Mouse (Mus musculus) myocyte (in vitro differentiated cells): ENCODE measurements around the gene Nrip2. TPM values are rescaled to one million over a fixed set of nuclear protein-coding genes. Genes with fewer than 3 reads are reported as not detected.
"Not testable (repeated sequence)": the region's sequence is repeated elsewhere in the genome, so short reads cannot be mapped to it uniquely, and the experiment has no call there.

ENCODE experiments used
- H3K27me3 ChIP-seq: one replicate; pipeline ENCODE4 v1.6.1; 2011; ENCODE audit not compliant: control insufficient read depth, insufficient read depth, insufficient read length
- H3K36me3 ChIP-seq: one replicate; pipeline ENCODE4 v1.6.1; 2011; ENCODE audit not compliant: control insufficient read depth, insufficient read depth
- H3K4me2 ChIP-seq: one replicate; pipeline ENCODE4 v1.6.1; 2011; ENCODE audit warnings: low read depth, control low read depth
- H3K4me3 ChIP-seq: one replicate; pipeline ENCODE4 v1.5.1; 2011; ENCODE audit warnings: mild to moderate bottlenecking, control low read depth, moderate library complexity
- H3K79me2 ChIP-seq: one replicate; pipeline ENCODE4 v1.6.1; 2011; ENCODE audit not compliant: control insufficient read depth, insufficient read depth
- H3ac ChIP-seq: one replicate; pipeline ENCODE4 v1.6.1; 2011; ENCODE audit not compliant: control insufficient read depth, insufficient read length
- CEBPB ChIP-seq: IDR thresholded peaks from 2 replicates; pipeline ENCODE4 v1.6.1; 2011; ENCODE audit warnings: mild to moderate bottlenecking, moderate library complexity; ENCODE audit not compliant: poor library complexity, insufficient read depth, severe bottlenecking
- E2F4 ChIP-seq: IDR thresholded peaks from one replicate; pipeline ENCODE4 v1.6.1; 2011; ENCODE audit warnings: mild to moderate bottlenecking, control low read depth, moderate library complexity; ENCODE audit not compliant: insufficient read depth
- MAX ChIP-seq: IDR thresholded peaks from one replicate; pipeline ENCODE4 v1.6.1; 2011; ENCODE audit warnings: low read depth, mild to moderate bottlenecking, control low read depth
- MYOD1 ChIP-seq, 3 experiments: IDR thresholded peaks; one replicate each; pipeline ENCODE4 v1.6.1; 2011; ENCODE audit warnings: control low read depth in 2 of 3, low read depth in 2 of 3, mild to moderate bottlenecking in 2 of 3, moderate library complexity in 1 of 3; ENCODE audit not compliant: insufficient read length in 2 of 3, control insufficient read depth in 1 of 3
- MYOG ChIP-seq, 3 experiments: IDR thresholded peaks; one replicate each; pipeline ENCODE4 v1.6.1; 2011; ENCODE audit warnings: control low read depth in 2 of 3, low read depth in 2 of 3, mild to moderate bottlenecking in 2 of 3; ENCODE audit not compliant: insufficient read length in 2 of 3, control insufficient read depth in 1 of 3, insufficient read depth in 1 of 3
- POLR2A ChIP-seq: IDR thresholded peaks from one replicate; pipeline ENCODE4 v1.6.1; 2011; ENCODE audit warnings: low read depth, mild to moderate bottlenecking, control low read depth, moderate library complexity; ENCODE audit not compliant: insufficient read length
- POLR2AphosphoS2 ChIP-seq: IDR thresholded peaks from one replicate; pipeline ENCODE4 v1.6.1; 2011; ENCODE audit warnings: low read depth, control low read depth; ENCODE audit not compliant: insufficient read length
- REST ChIP-seq: IDR thresholded peaks from one replicate; pipeline ENCODE4 v1.6.1; 2011; ENCODE audit warnings: mild to moderate bottlenecking, control low read depth, moderate library complexity; ENCODE audit not compliant: insufficient read depth, insufficient read length
- SRF ChIP-seq: IDR thresholded peaks from one replicate; pipeline ENCODE4 v1.6.1; 2011; ENCODE audit warnings: low read depth; ENCODE audit not compliant: control insufficient read depth, insufficient read length
- TCF12 ChIP-seq: IDR thresholded peaks from one replicate; pipeline ENCODE4 v1.6.1; 2011; ENCODE audit warnings: mild to moderate bottlenecking, control low read depth; ENCODE audit not compliant: poor library complexity, insufficient read depth, severe bottlenecking
- TCF3 ChIP-seq: IDR thresholded peaks from one replicate; pipeline ENCODE4 v1.6.1; 2011; ENCODE audit warnings: low read depth, control low read depth; ENCODE audit not compliant: insufficient read length
- USF1 ChIP-seq: IDR thresholded peaks from one replicate; pipeline ENCODE4 v1.6.1; 2011; ENCODE audit warnings: low read depth, mild to moderate bottlenecking, control low read depth, moderate library complexity
- polyA plus RNA-seq: library from polyadenylated mRNA; unstranded; fragments of >200 nt; fragmentation: generic; extraction: Trizol; gene quantifications from one replicate; pipeline ENCODE4 v1.2.1, GENCODE M21; 2012; ENCODE audit warnings: missing spikeins

Nrip2 gene
- polyA plus RNA-seq, 1 experiment = 1.1 TPM

DNA sequence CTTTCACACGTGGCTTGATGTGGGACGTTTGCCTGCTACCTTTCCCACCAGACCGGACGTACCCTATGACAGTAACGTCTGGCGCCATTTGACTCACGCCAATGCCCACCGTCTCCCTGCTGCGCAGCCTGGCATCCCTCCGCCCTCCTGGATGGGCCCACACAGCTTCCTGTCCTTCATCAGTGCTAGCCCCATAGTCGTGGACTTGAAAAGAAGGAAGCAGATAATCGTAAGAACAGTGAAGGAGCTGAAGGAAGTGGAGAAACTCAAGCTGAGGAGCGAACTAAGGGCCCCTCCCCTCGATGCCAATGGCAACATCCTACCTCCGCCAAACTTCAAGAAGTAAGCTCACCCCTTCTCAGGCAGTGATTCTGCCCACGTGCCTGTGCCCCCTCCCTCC is 19.5 kb upstream of the Nrip2 start:
- Histone ChIP-seq H3K36me3 (no peaks in the 10 kb centered on the region), H3K4me2 (no peak overlapping the region), H3K79me2 (no peaks in the 10 kb centered on the region), H3K4me3 (no peak overlapping the region), H3K27me3 (no peaks in the 10 kb centered on the region), H3ac (no peak overlapping the region)
- TF ChIP-seq REST = no peak
- TF ChIP-seq TCF3 = no peak
- TF ChIP-seq E2F4 = no peak
- no peak for TF ChIP-seq CEBPB
- no peak for TF ChIP-seq USF1

DNA sequence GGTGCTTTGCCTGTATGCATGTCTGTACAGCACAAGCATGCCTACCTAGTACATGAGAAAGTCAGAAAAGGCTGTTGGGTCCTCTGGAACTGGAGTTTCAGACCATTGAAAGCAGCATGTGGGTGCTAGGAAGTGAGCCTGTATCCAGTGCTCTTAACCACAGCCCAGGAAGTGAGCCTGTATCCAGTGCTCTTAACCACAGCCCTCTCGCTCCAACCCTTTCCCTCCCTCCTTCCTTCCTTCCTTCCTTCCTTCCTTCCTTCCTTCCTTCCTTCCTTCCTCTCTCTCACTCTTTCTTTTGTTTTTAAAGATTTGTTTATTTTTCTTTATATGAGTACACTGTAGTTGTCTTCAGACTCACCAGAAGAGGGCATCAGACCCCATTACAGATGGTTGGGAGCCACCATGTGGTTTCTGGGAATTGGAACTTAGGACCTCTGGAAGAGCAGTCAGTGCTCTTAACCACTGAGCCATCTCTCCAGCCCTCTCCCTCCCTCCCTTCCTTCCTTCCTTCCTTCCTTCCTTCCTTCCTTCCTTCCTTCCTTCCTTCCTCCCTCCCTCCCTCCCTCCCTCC is 18.4 kb upstream of the Nrip2 start:
- H3K36me3 ChIP-seq, H3K79me2 ChIP-seq, H3K4me3 ChIP-seq, H3K27me3 ChIP-seq, H3ac ChIP-seq, H3K4me2 ChIP-seq: not testable (repeated sequence)

DNA sequence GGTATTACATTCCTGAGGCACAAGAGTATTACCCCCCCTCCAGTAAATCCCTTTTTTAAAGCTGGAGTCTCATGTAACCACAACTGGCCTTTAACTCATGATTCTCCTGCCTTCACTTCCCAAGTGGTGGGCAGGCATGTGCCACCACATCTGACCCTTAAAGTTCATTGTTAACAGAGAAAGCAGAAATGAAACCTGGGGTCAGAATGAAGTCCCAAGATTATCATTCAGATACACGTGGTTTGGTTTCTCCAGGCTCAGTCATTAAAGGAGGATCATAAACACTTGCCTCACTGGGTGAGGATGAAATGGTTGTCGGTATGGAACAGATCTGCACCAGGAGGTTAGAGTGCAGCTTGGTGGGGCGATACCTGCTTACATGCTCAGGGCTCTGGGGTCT is 17.8 kb upstream of the Nrip2 start:
- TF ChIP-seq TCF12 (no peak), POLR2AphosphoS2 (no peak), MYOD1 (IDR thresholded peaks at IDR 0.05; ENCODE audit: control insufficient read depth in 1 of 3, insufficient read length in 2 of 3, low read depth in 2 of 3) (no peak), POLR2A (no peak), MYOG (IDR thresholded peaks at IDR 0.05; ENCODE audit: control insufficient read depth in 1 of 3, insufficient read depth in 1 of 3, insufficient read length in 2 of 3, low read depth in 2 of 3) (no peak), USF1 (no peak), SRF (no peak), TCF3 (no peak), REST (no peak), E2F4 (no peak), CEBPB (no peak), MAX (no peak)
- Histone ChIP-seq H3K36me3 (no peaks in the 10 kb centered on the region), H3ac (no peak overlapping the region), H3K79me2 (no peaks in the 10 kb centered on the region), H3K4me3 (no peak overlapping the region), H3K27me3 (no peaks in the 10 kb centered on the region), H3K4me2 (no peak overlapping the region)

DNA sequence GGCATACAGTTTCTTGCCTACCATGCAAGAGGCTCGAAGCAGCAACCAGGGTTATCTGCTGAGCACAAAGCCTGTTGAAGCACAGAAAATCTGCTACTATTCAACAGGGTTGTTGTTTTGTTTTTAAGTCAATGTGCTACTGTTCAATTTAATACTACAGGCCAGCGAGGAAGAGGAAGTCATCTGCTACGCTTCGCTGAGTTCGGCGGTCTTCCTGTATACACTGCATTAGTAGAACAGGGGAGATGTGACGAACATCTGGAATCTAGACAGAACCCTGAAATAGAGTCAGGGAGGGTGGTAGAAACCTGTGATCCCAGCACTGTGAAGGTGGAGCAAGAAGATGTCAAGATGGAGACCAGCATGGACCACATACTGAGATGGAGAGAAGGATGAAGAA is 15.3 kb upstream of the Nrip2 start:
- TF ChIP-seq MYOD1 (IDR thresholded peaks at IDR 0.05; ENCODE audit: control insufficient read depth in 1 of 3, insufficient read length in 2 of 3, low read depth in 2 of 3) (no peak), E2F4 (no peak), TCF12 (no peak), USF1 (no peak), POLR2AphosphoS2 (no peak), CEBPB (no peak), TCF3 (no peak), MYOG (IDR thresholded peaks at IDR 0.05; ENCODE audit: control insufficient read depth in 1 of 3, insufficient read depth in 1 of 3, insufficient read length in 2 of 3, low read depth in 2 of 3) (no peak), MAX (no peak), POLR2A (no peak), REST (no peak), SRF (no peak)
- H3K4me2 ChIP-seq = no peak overlapping the region
- no peak overlapping the region for H3ac ChIP-seq
- H3K27me3 ChIP-seq = no peaks in the 10 kb centered on the region
- no peaks in the 10 kb centered on the region for H3K79me2 ChIP-seq
- no peaks in the 10 kb centered on the region for H3K36me3 ChIP-seq
- H3K4me3 ChIP-seq = no peak overlapping the region

DNA sequence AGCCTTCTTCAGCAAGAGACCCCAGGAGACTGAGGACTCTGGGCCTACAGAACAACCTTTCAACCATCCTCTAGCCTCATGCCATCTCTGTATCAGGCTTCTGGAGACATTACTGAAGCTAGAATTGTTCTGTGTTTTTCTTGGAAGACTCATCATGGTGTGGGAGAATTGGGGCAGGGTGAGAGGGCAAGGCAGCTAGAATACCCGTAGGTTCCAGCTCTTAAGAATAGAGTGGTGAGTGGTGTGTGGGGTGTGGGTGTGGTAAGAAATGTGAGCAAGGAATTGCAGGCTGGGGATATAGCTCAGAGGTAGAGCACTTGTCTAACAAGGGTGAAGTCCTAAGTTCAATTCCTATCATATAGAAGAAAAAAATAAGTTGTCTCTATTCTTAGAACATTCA is 14.1 kb upstream of the Nrip2 start:
- Histone ChIP-seq H3K27me3 (no peaks in the 10 kb centered on the region), H3K4me3 (no peak overlapping the region), H3K4me2 (no peak overlapping the region), H3K36me3 (no peaks in the 10 kb centered on the region), H3K79me2 (no peaks in the 10 kb centered on the region), H3ac (no peak overlapping the region)
- no peak for TF ChIP-seq TCF3
- TF ChIP-seq MYOD1 (IDR thresholded peaks at IDR 0.05; ENCODE audit: control insufficient read depth in 1 of 3, insufficient read length in 2 of 3, low read depth in 2 of 3) = no peak
- no peak for TF ChIP-seq MYOG (IDR thresholded peaks at IDR 0.05; ENCODE audit: control insufficient read depth in 1 of 3, insufficient read depth in 1 of 3, insufficient read length in 2 of 3, low read depth in 2 of 3)

DNA sequence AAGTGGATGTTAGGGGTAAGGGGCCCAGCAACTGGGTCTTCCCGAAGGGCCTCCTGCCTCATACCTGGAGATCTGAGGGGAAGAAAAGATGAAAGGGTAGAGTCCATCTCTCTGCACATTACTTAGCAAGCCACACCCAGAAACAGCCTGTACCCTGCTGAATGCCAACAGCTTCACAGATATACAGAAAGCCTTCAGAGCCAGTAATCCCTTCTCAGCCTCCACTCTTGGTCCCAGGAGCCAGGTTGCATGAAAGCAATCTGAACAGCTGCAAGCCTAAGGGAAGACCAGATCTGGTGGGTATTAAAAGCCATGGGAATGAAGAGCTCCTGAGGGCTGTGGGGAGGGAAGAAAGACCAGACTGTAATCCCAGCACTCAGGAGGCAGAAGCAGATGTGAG is 9.9 kb upstream of the Nrip2 start:
- Histone ChIP-seq H3ac (no peak overlapping the region), H3K79me2 (no peaks in the 10 kb centered on the region), H3K36me3 (no peaks in the 10 kb centered on the region), H3K27me3 (no peaks in the 10 kb centered on the region), H3K4me3 (no peak overlapping the region), H3K4me2 (no peak overlapping the region)
- TF ChIP-seq POLR2A = no peak
- no peak for TF ChIP-seq E2F4
- no peak for TF ChIP-seq REST
- TF ChIP-seq CEBPB = no peak
- TF ChIP-seq MYOD1 (IDR thresholded peaks at IDR 0.05; ENCODE audit: control insufficient read depth in 1 of 3, insufficient read length in 2 of 3, low read depth in 2 of 3) = no peak
- TF ChIP-seq TCF12 = no peak
- no peak for TF ChIP-seq USF1
- TF ChIP-seq MAX = no peak
- no peak for TF ChIP-seq SRF
- no peak for TF ChIP-seq TCF3
- TF ChIP-seq POLR2AphosphoS2 = no peak
- TF ChIP-seq MYOG (IDR thresholded peaks at IDR 0.05; ENCODE audit: control insufficient read depth in 1 of 3, insufficient read depth in 1 of 3, insufficient read length in 2 of 3, low read depth in 2 of 3) = no peak
